Mouse (Mus musculus) neural tube, embryonic 10.5 days (tissue): ENCODE results near the gene Gm20773.
"Not testable (repeated sequence)": the region's sequence is repeated elsewhere in the genome, so short reads cannot be mapped to it uniquely, and the experiment has no call there.

Experiments
- DNase-seq: peaks from one replicate; pipeline ENCODE4 v3.0.0-alpha.2; 2017; ENCODE audit warnings: low spot score; ENCODE audit errors: extremely low spot score

The Gm20773 gene

DNA sequence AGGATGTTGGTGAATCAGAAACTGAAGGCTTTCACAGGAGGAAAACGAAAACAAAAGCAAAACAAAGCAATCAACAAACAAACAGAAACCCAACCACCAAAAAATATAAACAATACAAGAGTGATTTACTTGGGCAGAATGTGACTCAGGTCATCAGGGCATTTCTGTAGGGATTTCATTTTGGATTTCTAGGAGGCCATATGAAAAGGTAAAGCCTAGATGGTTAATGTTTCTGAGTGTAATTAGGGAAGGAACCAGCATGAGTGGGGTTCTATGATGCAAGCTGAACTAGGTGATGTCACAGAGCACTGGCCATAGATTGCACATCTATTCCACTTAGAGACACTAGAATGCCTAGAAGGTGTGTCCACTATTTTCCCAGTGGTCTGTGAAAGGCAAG lies at the start of gene Gm20773:
Gene Gm20773, plus strand, starts transcription at position 301 of the 400 bp plus-strand sequence.
- not testable (repeated sequence) for DNase-seq

- DNase-seq: not testable (repeated sequence)
Observed at GRCm38 (mm10) chrY:13465479-13465878, 28.3 kb upstream of the Gm20773 start, which contains the start of gene Gm21866. Gene Gm21866, minus strand, starts transcription at chrY:13465579.
